Mouse (Mus musculus) naive thymus-derived CD4-positive, alpha-beta T cell, adult 2 months (primary cell): ENCODE results near the gene Gpld1.

Source experiments
- DNase-seq: peaks from one replicate; pipeline ENCODE4 v3.0.0-alpha.2; 2011; ENCODE audit warnings: low read depth

Gpld1 gene

DNA sequence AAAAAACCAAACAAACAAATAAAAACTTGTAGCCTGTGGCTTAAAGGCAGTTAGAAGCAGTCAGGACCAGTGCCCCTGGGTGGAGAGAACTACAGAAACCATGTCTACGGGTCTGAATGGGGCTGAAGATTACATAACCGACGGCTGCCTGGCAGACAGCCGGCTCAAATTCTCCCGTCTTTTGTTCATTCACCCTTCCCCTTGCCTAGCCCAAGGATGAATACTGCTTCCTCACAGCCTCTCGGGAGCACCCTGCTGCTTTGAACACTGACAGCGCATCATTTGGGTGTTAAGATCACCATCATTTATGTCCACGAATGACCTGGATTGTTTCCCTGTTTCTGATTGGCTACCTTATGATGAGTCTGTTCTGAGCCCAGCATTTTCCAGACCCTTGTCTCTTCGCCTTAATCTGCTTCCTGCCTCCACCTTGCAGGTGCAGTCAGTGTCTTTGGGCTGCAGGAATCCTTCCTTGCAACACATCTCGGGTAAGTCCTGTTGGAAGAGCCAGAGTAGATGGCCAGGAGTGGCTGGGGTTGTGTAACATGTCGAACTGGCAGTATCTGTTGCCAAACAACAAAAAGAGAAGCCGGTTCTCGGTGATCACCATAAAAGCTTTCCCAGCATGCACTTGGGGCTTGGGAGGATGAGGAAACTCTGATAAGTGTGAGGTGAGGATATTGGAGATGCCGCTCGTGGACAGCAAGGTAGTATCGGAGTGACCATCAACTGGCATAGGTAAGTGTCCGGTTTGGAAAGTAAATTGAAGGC is at the start of gene Gpld1:
Gene Gpld1 (plus strand): TSS at position 641 of the 771 bp plus-strand sequence.
- no peak for DNase-seq

- DNase-seq, result no peak
Measured at GRCm38 (mm10) chr13:24893880-24894279, 49.1 kb upstream of the Gpld1 start.

GRCm38 (mm10) chr13:24901916-24902315 is 41.0 kb upstream of the Gpld1 start:
- no peak for DNase-seq

GRCm38 (mm10) chr13:24903412-24903811 is 39.5 kb upstream of the Gpld1 start:
- DNase-seq, result no peak

GRCm38 (mm10) chr13:24905422-24905821 is 37.5 kb upstream of the Gpld1 start:
- DNase-seq, result no peak

GRCm38 (mm10) chr13:24906831-24907570 is 36.0 kb upstream of the Gpld1 start:
- no peak for DNase-seq

DNA sequence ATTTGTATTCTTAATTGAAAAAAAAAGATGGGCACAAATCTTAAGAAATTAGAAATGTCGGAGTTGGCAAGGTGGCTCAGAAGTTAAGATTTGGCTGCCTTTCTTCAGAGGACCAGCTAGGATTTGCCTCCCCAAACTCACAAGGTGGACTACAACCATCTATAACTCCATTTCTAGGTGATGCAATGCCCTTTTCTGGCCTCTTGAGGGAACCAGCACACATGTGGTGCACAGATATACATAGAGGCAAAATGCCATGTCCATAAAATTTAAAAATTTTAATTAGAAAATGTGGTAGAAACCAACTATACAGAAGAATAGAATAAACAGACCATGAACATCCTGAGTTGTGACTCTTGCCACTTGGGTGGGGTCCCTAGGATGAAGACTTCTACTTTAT is 33.8 kb upstream of the Gpld1 start:
- no peak for DNase-seq

- no peak for DNase-seq
Measured at GRCm38 (mm10) chr13:24913576-24913975, 29.4 kb upstream of the Gpld1 start.

- no peak for DNase-seq
Measured at GRCm38 (mm10) chr13:24914915-24915314, 28.0 kb upstream of the Gpld1 start.

DNA sequence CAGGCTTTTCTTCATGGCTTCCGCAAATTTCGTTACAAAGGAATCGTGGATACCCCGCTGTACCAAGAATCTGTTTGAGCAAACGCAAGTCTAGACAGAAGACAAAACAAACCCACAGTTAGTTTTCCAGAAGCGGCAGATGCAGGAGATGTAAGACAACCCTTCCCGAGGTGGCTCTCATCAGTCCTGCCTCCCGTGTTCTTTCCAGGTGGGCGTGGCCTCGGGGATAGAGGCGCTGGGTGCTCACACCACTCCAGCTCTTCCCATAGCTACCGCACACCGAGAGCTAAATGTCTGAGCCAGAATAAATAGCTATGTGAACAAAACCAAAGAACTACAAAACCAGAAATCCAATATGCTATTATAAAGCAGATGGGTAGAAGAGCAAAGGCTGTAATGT is 27.1 kb upstream of the Gpld1 start:
- DNase-seq, result no peak

GRCm38 (mm10) chr13:24920333-24920977 is 22.5 kb upstream of the Gpld1 start:
- DNase-seq, result peak; percentile 88

DNA sequence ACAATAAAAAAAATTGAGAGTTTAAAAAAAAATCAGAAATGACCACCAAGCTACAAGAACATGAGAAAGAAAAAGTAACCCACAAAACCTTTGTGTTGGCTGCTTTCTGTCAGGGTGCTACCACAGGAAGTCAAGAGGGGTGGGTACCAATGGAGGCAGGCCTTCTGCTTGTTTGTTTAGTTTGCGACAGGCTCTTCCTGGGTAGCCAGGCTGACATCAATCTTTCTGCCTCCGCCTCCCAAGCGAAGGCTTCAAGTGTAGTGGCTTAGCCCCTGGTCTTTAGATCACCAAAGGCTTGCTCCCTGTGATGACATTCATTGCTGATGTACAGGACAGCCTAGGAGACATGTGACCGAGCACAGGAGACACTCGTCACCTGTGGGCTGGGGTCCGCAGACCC is 21.7 kb upstream of the Gpld1 start:
- peak; percentile 81 for DNase-seq

- DNase-seq, result no peak
Measured at GRCm38 (mm10) chr13:24923991-24924390, 19.0 kb upstream of the Gpld1 start.

DNA sequence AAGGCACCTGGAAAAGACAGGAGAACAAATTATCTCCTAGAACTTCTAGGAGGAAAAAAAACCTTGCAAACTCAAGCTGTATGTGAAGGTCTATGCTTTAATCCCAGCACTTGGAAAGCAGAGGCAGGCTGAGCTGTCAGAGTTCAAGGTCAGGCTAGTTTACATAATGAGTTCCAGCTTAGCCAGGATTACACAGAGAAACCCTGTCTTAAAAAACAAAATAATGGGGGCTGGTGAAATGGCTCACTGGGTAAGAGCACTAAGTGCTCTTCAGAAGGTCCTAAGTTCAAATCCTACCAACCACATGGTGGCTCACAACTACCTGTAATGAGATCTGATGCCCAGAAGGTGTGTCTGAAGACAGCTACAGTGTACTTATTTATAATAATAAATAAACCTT is 12.4 kb upstream of the Gpld1 start:
- no peak for DNase-seq

- DNase-seq, result no peak
Measured at GRCm38 (mm10) chr13:24933199-24933598, 9.8 kb upstream of the Gpld1 start.

- DNase-seq, result no peak
Measured at GRCm38 (mm10) chr13:24936772-24937107, 6.2 kb upstream of the Gpld1 start.

DNA sequence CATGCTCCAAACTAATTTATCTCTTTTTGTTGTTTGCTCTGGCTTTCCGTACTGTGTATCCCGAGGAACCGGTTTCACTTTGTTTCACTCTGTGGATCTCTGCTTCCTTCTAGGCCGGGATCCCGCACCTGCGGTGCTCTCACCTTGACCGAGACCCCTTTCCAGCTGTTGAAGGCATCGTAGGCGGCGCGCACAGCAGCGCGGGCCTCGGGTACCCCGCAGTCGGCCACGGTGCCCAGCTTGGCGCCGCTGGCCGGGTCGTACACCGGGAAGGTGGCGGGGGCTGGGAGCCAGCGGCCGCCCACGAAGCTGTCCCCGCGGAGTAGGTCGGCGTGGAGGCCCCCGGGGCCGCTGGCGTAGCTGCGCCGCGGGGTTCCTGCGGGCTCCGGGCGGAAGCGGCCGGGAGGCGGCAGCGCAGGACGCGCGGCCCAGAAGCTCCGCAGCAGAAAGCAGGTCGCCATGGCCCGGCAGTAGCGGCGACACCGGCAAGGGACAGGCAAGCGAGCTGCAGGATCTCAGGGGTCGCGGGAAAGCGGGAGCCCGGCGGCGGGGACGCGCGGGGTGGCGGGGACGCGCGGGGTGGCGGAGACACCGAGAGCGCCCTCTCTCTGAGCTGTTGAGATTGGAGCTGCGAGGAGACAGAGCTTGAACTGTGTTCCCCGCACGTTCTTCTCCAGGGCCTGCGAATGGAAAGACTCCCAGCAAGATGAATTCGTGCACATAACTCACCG is 5.7 kb upstream of the Gpld1 start, which contains the start of gene Aldh5a1:
Gene Aldh5a1 (minus strand): TSS at position 554 of the 731 bp plus-strand sequence.
- peak; percentile 71 for DNase-seq

DNA sequence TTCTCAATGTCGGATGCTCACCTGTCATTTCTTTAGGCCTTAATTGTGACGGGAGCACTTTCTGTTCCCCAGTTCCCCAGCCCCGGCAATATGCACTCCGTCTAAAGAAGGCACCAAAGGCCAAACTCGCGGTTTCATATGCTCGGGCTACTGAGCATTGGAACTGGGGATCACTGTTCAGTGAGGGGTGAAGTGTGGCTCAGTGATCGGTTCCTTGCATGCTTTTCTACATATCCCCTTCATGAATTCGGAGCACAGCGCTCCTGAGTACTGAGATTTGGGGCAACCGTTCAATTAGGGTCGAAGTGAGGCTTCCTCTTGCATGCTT is 5.1 kb upstream of the Gpld1 start:
- DNase-seq, result no peak

GRCm38 (mm10) chr13:24938683-24939082 is 4.3 kb upstream of the Gpld1 start:
- DNase-seq, result peak; percentile 77

- no peak for DNase-seq
Measured at GRCm38 (mm10) chr13:24939472-24939871, 3.5 kb upstream of the Gpld1 start.

GRCm38 (mm10) chr13:24943303-24943702 is 351 bp downstream of the Gpld1 start:
- DNase-seq, result no peak

DNA sequence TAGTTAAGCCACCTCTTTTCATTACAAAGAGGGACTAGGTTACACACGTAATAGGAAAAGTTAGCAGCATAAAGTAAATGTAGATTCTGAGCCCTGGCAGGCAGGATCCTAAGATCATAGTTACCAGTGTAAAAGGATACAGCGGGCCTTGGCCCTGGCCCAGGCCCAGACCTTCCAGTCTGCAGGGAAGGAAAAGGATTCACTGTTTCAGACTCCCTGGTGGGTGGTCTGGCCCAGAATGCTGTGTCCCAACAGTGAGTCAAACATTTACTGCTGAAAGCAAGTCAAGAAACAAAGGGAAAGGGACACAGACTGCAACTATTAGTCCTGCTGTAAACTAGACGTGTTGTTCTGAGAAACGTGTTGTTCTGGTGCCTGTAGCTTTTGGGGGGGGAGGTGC is 2.6 kb downstream of the Gpld1 start:
- no peak for DNase-seq
